Mouse (Mus musculus) gastrocnemius, adult 2 months (tissue): Measurements from ENCODE around the gene Reln. TPM values are rescaled to one million over a fixed set of nuclear protein-coding genes. Genes with fewer than 3 reads are reported as not detected.

ENCODE experiments used
- DNase-seq: peaks from one replicate; pipeline ENCODE4 v3.0.0; 2022
- H3K27ac ChIP-seq: fragments of 200-600 bp; 2 replicates; pipeline ENCODE4 v1.8.1; 2022; ENCODE audit warnings: mild to moderate bottlenecking
- H3K4me3 ChIP-seq: fragments of 200-600 bp; 2 replicates; pipeline ENCODE4 v1.8.1; 2022; ENCODE audit warnings: mild to moderate bottlenecking, moderate library complexity
- CTCF ChIP-seq: fragments of 200-600 bp; IDR thresholded peaks from 2 replicates; pipeline ENCODE4 v1.8.1; 2022; ENCODE audit warnings: antibody characterized with exemption, mild to moderate bottlenecking, moderate library complexity
- intact Hi-C: fragments of 180-260 bp; cut with DNase I; formaldehyde crosslinking; loops from one replicate; pipeline ENCODE4 v1.15.1; 2025
- total RNA-seq, 2 experiments: library from RNA; stranded (reverse); gene quantifications; 2 replicates each; pipeline ENCODE4 v1.2.3; 2021

Gene Reln
- total RNA-seq, 2 experiments from 2014 or later, result 1.8 to 2.8 TPM

GRCm38 (mm10) chr5:21909713-21910112 is 434.8 kb downstream of the Reln start:
- H3K27ac ChIP-seq, result no peak overlapping the region
- no peak for TF ChIP-seq CTCF
- no peak for DNase-seq
- intact Hi-C loops, result no loop called here
- H3K4me3 ChIP-seq, result no peak overlapping the region

GRCm38 (mm10) chr5:21901411-21901810 is 443.1 kb downstream of the Reln start:
- TF ChIP-seq CTCF, result no peak
- Histone ChIP-seq H3K4me3 (no peak overlapping the region), H3K27ac (no peak overlapping the region)
- intact Hi-C loops, result no loop called here
- DNase-seq, result no peak

DNA sequence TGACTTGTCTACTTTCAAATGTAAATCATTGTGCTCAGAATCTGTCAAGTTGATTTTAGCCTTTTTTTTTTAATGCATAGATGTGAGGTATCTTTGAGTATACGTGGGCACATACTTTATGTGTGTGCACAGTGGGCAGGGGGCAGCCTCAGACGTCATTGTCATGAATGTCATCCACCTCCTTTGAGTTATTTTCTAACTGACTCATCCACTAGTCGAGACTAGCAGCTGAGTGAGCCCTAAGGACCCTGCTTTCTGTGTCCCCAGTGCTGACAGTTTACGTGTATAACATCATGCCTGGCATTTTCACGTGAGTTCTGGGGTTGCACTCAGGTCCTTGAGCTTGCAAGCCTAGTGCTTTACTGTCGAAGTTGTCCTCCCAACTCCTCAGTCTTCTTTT is 443.6 kb downstream of the Reln start:
- no peak for DNase-seq
- intact Hi-C loops, result no loop called here
- Histone ChIP-seq H3K27ac (no peak overlapping the region), H3K4me3 (no peak overlapping the region)
- no peak for TF ChIP-seq CTCF

DNA sequence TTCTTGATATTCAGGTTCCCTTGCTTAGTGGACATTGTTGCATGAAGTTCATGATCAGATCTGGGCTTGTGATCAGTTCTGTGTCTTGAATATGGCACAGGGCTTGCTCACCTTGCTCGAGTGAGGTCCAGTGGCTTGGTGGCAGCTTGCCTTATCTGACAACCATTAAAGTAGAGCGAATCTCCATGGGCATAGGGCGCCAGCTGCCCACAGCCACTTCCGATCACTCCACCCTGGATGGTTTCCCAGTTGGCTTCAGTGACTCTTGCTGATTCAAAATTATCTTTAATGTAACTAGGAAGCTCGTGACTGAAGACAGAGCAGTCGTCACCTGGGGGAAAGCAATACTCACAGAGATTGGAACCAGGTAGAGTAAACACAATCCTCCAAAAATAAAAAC is 445.6 kb downstream of the Reln start:
- Histone ChIP-seq H3K4me3 (no peak overlapping the region), H3K27ac (no peak overlapping the region)
- intact Hi-C loops, result no loop called here
- no peak for TF ChIP-seq CTCF
- no peak for DNase-seq

DNA sequence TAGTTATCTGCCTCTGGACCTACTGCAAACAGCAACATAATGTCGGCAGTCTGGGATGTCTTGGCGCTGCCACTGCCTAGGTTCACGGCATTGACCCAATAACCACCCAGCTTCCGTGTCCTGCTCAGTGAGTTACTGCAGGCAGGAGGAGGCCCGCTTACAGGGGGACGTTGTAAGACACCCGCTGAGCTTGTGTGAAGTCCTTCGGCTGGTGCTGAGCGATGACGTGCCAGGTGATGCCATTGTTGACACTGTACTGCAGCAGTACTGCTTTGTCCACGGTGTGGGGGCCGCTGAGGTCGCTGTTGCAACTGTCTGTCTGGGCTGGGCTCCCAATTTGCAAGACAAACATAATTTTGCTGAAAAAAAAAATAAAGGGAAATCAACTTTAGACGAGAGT is 447.9 kb downstream of the Reln start:
- no peak for TF ChIP-seq CTCF
- Histone ChIP-seq H3K27ac (no peak overlapping the region), H3K4me3 (no peak overlapping the region)
- intact Hi-C loops, result no loop called here
- DNase-seq, result no peak

DNA sequence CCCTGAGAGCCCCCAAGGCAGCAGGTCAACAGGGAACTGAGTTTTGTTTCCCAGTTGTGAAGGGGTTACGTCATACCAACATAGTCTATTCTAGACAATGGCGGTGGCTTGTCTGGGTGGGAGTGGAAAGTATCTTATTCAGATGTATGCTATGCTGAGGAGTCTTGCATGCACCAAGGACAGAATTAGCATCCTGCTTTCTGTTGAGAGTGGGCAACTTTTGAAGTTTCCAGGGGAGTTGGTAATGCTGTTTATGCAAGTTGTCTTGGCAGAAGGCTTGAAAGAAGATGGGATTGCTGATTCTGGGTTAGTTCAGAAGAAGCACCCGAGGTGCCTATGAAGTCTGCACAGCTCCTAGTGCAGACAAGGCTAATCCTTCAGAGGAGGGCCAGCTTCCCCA is 450.3 kb downstream of the Reln start:
- Histone ChIP-seq H3K27ac (no peak overlapping the region), H3K4me3 (no peak overlapping the region)
- intact Hi-C loops, result no loop called here
- DNase-seq, result no peak
- no peak for TF ChIP-seq CTCF

DNA sequence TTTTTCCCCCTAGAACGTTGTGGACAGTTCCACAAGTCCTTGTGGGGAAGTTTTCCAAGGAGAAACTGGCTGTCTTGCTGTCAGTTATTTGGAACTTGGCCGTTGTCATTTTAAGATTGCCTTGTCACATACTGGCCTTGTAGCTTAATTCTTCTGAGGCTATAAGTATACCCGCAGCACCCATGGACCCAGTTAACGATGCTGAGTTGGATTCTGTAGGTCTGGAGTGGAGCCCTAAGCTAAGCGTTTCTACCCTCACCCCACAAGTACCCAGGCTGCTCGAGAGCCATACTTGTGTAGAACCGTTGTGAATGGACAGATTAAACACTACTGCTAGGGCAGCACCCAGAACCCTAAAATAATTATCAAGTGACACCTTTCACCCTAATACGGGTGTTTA is 477.8 kb downstream of the Reln start:
- no peak overlapping the region for H3K4me3 ChIP-seq
- intact Hi-C loops, result no loop called here
- TF ChIP-seq CTCF, result no peak
- DNase-seq, result no peak
- no peak overlapping the region for H3K27ac ChIP-seq

DNA sequence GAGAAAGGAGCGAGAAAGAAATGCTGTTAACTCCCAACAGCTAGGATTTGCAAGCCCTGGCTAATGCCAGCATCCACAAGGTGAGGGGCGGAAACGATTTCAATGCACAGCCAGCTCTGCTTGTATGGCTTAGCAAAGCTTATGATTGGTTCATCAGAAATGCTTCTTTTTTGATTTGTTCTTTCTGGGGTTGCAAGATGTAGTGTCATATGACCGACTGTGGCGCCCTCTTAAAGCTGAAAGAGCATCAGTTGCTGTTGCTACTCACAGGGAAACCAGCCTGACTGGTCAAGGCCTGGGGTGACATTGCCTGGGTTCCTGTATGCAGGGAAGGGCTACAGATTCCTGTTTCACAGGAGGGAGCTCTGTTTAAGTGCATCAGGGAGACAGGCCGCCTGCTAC is 478.2 kb downstream of the Reln start:
- no peak for DNase-seq
- no peak for TF ChIP-seq CTCF
- Histone ChIP-seq H3K27ac (no peak overlapping the region), H3K4me3 (peak overlapping the region; percentile 44)
- intact Hi-C loops, result no loop called here

DNA sequence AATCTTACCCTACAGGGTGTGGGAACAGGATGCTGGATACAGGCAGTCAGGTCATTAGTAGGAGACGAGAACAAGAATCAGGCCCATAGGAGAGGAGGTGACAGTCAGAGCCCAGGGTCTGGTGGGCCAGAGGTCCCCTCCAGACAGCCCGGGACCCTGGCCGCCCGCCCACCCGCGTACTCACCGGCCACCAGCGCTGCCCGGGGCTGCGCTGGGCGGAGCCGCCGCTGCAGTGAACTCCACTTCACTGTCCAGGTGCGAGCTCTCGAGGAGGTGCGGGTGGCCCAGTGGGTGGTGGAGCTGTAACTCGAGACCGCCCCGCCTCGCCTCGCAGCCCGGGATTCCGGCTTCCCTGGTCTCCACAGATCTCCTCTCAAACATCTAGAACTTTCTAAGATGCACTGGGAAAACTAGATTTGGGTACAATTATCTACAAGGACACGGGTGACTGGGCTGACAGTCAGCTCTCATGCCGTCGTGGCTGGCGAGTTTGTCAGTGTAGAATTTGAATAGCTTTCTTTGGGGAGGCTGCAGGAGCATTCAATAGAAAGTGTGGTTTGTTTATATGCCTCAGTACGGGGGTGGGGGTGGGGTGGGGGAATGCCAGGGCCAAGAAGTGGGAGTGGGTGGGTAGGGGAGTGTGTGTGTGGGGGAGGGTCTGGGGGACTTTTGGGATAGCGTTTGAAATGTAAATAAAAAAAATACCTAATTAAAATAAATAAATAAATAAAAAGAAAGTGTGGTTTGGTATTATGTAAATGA is 479.0 kb downstream of the Reln start, which contains the start of gene Slc26a5:
Slc26a5 (minus strand) TSS at position 259 of the 762 bp plus-strand sequence.
- Histone ChIP-seq H3K27ac (no peak within 1 kb of the TSS), H3K4me3 (peak within 1 kb of the TSS; percentile 44)
- DNase-seq, result peak; percentile 21
- TF ChIP-seq CTCF, result no peak
- intact Hi-C loops, result no loop called here

DNA sequence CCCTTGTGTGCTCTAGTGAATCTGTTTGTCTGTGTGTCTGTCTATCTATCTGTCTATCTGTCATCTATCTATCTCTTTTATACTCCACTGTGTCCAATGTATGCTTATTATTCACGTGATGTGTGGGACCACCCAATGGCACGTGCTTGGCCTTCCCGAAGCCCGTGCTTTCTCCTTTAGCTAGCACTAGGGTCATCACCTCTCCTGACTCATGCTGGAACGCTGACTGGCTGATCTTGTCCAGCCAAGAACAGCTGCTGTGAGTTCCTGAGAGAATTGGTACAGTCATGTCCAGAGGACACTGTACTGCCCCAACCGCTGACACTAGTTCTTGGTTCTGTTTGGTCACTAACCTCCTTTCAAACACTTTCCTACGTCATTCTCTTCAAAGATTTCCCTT is 485.8 kb downstream of the Reln start:
- DNase-seq, result no peak

GRCm38 (mm10) chr5:21851679-21852340 is 492.7 kb downstream of the Reln start:
- no peak for TF ChIP-seq CTCF
- Histone ChIP-seq H3K4me3 (no peak overlapping the region), H3K27ac (no peak overlapping the region)
- intact Hi-C loops, result no loop called here
- DNase-seq, result no peak

More for the DNA sequence above, 485.8 kb downstream of the Reln start:
- Histone ChIP-seq H3K27ac (no peak overlapping the region), H3K4me3 (no peak overlapping the region)
- intact Hi-C loops, result no loop called here
- TF ChIP-seq CTCF, result no peak

DNA sequence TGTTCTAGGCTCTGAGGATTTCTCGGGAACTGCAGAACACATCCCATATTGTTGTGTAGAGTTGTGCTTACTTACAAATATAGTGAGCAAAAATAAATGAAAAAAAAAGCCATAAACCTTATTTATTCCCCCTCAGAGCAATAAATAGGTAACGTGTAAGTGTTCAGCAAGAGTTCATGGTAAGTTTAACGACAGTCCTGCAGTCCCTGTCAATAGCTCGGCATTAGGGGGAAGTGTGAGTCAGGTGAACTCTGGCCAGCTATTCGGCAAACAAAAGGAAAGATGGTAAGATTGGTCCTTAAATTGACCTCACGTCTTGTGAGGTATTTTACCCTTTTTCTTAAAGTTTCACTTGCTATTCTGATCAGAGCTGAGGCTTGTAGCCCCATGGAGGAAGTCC is 497.1 kb downstream of the Reln start:
- DNase-seq, result no peak
- intact Hi-C loops, result no loop called here
- H3K4me3 ChIP-seq, result no peak overlapping the region
- no peak overlapping the region for H3K27ac ChIP-seq
- TF ChIP-seq CTCF, result no peak

DNA sequence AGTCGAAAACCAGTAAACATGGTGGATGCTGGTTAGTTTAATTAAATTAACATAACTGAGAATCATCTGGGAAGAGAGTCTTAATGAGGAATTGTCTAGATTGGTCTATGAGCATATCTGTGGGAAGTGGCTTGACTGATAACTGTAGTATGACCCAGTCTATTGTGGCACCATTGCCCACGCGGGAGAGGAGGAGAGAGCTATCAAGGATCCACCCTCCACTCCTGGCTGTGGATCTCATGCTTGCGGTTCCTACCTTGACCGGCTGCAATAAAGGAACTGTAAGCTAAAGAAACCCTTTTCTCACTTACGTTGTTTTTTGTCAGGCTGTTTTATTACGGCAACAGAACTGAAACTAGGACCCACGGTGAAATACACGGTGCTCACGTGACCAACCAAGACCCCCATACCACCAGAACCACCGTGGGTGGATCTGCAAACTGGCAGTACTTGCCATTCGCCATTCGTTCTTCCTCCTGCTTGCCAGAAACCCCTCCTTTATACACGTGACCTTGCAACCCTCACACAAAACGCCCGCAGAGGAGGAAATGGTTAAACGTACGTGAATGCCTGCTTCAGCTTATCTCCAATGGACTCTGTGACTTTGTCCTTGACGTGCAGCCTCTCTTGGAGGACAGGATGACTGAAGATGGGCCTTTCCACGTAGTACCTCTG is 497.7 kb downstream of the Reln start:
- TF ChIP-seq CTCF, result no peak
- intact Hi-C loops, result no loop called here
- no peak overlapping the region for H3K4me3 ChIP-seq
- no peak overlapping the region for H3K27ac ChIP-seq
- no peak for DNase-seq
